Mouse (Mus musculus) induced T-regulatory cell, adult 2 months (primary cell): ENCODE results near the gene Lypd4.
"Not testable (repeated sequence)": the region's sequence is repeated elsewhere in the genome, so short reads cannot be mapped to it uniquely, and the experiment has no call there.

ENCODE experiments used
- DNase-seq: peaks from one replicate; pipeline ENCODE4 v3.0.0-alpha.2; 2012; ENCODE audit warnings: low read depth

Gene Lypd4

DNA sequence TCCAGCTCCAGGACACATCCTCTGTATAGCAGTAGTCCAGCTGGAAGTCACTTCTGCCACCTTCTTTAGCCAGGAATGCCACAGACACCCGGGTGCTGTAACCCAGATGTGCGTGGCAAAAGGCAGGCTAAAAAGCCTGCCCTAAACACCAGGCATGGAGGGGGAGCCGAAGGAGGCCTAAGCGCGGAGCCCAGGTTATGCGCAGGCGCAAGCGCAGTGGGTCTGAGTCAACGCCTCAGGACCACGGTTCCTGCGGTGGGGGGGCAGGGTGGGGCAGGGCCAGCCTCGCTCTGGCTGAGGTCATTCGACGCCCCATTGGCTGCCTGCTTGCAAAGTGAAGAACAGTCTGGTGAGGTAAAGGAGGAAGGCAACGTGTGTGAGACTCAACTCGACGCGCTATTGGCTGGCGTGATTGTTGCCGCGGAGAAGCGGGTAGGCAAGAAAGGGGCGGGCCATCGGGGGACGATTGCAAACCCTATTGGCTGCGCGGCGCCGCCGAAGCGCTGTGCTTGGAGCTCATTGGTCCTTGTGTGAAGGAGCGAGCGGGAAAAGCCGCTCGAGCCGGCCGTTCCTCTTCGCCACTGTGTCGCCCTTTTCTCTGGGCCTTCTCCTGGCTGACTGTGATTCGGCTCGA lies at the start of gene Lypd4, which contains the start of gene Dmrtc2:
Gene Lypd4, minus strand, starts transcription at position 410 of the 634 bp plus-strand sequence.
Gene Dmrtc2, plus strand, starts transcription at position 526 of the 634 bp plus-strand sequence.
- no peak for DNase-seq

DNA sequence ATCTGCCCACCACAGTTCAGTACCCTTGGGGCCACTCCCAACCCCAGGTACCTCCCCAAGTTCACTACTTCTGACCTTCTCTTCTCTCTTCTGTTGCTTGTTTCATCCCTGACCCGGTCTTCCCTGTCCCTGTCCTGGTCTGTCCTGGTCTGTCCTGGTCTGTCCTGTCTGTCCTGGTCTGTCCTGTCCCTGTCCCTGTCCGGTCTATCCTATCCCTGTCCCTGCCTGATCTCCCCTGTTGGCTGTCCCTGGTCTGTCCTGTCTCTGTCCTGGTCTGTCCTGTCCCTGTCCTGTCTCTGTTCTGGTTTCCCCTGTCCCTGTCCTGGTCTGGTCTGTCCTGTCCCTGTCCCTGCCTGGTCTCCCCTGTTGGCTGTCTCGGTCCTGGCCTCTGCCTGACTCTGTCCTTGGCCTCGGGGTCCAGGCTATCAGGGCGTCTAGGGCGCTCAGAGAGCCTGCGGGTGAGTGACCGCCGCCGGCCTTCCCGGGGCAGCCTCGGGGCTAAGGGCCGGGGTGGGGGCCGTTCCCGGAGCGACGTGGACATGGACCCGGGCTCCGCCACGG lies 49.1 kb upstream of the Lypd4 start:
- no peak for DNase-seq

DNA sequence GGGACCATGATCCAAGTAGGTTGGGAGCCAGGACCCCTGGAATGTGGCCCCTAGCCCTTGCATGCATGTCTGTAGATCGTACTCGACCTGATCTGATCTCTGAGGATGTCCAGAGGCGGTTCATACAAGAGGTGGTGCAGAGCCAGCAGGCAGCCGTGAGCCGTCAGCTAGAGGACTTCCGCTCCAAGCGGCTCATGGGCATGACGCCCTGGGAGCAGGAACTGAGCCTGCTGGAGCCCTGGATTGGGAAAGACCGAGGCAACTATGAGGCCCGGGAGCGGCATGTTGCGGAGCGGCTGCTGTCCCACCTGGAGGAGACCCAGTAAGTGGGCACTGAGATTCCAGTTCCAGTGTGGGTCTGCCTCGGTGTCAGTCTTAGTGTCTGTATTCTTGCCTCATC lies 42.7 kb upstream of the Lypd4 start:
- DNase-seq = no peak

DNA sequence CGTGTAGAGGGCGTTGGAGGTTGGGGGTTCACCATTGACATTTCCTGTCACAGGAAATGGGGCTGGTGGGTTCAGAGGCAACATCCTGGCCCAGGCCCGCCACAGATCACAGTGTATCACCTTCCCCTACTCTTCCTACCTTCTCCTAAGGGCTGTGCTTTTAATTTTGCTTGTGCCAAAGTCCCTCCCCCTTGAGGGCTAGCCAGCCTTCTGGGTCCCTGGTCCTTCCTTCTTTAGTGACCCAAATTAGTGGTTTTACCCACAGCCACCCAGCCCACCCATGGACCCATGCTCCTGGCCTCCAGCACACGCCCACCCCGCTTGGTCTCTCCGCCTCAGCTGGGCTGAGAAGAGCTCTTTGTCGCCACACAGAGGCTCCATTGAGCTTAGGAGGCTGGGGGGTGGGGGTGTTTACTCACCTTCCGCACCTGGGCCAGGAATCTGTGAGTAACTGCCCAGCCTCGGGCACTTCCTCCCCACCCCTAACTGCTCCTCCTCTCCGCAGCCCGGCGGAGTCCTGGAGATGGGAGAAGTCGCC lies 37.5 kb upstream of the Lypd4 start:
- peak; percentile 91 for DNase-seq

DNA sequence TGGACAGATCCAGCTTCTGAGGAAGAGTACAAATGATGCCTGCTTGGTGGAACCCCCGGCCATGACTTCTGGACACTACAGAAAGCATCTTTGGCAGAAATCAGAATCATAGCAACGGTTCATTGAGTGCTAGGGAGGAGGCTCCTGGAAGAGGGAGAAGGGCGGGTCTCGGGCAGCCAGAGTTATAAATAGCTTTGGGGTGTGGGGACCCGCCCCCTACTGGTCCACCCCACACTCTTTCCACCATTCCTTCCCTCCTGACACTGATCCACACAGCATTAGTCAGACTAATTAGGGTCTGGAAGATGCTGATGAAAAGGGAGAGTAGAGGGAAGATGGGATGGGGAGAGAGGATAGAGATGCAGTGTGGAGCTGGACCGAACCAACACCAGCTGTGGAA lies 36.8 kb upstream of the Lypd4 start:
- peak; percentile 71 for DNase-seq

DNA sequence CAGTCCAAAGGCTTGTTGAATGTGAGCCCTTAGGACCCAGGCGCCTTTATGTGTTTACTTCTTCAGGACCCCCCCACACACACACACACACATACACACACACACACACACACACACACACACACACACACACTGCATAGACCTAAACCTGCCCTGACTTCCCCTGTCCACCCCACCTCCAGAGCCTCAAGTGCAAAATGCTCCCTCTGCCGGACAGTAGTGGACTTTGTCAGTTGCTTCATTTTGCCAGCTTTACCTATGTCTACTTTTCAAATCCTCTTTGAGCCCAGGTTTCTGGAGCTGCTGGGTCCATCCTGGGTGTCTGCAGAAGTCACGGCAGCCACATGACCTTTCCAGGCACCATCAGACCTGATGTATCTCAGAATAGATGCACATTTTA lies 35.2 kb upstream of the Lypd4 start:
- peak; percentile 87 for DNase-seq

DNA sequence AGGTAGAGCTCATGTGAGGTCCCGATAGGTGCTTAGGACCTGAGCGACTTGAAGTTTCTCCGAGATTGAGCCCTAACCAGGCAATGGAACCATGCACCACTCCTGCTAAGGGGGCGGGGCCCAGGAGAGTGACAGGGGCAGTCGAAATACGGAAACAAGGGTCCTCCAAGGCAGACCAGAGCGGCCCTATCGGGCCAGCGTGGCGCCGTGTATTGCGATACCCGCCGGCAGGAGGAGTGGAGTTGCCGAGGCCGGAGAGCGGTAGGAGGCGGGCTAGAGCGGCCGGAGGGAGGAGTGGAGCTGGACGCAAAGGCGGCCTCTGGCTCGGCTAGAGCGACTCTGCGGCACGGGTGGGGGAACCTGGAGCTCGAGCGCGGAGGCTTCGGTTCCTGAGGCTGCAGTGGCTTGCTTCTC lies 34.3 kb upstream of the Lypd4 start:
- DNase-seq = peak; percentile 98

DNA sequence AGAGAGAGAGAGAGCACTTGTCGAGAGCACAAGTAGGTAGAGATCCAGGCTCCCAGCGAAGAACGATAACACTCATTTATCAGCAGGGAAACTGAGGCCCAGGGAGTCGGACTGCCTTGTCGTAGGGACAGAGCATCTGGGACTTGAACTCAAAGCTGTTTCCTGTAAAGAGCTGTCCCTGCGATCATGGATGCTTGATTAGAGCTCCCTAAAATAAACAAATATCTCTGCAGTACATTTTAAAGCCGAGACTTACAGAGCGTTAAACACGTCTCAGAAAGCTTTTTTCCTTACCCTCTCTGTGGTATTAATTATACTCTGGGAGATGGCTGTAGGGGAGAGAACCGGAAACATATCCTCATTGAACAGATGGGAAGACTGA lies 33.7 kb upstream of the Lypd4 start:
- no peak for DNase-seq

DNA sequence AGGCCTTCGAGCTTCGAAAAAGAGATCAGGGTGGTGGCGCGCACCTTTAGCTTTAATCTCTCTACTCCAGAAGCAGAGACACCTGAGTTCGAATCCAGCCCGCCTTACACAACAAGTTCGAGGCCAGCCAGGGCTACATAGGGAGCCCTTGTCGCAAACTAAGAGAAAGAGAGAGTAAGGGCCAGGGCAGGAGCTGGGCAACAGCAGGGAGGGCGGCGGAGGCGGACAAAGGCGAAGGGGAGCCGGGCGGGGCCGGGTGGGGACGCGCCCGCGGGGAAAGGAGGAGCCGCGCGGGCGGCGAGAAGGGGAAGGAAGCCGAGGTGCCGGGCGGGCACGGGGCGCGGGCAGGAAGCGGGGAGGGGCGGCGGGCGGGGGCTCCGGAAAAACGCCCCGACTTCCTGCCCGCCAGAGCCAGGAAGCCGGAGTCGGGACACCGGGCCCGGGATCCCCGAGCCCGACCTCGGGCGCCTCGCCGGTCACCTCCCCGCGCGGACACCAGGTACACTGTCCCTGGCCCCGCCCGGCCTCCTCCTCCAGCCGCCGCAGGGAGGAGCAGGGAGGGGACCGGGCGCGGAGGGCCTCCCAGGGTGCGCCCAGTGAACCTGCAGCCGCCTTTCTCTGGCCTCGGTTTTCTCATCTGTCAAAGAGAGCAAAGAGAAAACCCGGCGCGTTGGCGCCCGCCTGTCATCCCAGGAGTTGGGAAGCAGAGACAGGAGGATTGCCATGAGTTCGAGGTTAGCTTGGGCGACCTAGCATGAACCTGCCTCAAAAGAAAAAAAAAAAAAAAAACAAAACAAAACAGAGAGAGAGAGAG lies 33.1 kb upstream of the Lypd4 start, which contains the start of gene Arhgef1:
Gene Arhgef1, plus strand, starts transcription at position 283 of the 814 bp plus-strand sequence.
- DNase-seq = peak; percentile 89

DNA sequence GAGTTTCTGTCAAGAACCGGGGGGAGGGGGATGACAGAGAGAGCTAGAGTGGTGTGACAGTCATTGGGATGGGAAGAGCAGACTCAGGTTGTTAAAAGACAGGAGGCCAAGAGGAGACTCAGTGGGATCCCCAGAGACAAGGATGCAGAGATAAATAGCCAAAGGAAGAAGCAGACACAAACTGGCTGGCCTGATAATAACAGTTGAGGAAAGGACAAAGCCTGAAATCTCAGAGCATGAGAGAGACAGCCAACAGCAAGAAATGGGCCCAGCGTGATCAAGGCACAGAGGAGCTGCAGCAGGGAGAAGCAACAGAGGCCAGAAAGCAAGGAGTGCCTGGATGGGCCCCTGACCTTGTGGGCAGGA lies 32.5 kb upstream of the Lypd4 start:
- no peak for DNase-seq

DNA sequence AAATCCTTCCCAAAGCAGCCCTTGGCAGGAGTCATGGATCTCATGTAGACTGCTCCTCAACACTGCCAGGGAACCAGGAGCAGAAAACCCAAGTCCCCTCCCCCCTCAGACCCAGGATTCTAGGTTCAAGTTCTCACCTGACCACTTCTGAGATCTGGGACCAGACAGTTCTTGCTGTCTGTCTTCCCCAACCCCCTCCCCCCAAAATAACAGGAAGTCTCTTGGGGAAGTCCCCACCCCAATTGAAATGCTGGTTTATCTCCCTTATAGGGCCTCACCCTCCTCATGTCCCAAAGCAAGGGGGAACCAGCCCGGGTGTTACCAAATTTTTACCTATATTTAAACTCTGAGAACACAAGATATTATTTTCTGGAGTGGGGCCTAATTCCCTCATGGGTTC lies 32.1 kb upstream of the Lypd4 start:
- DNase-seq = peak; percentile 86

DNA sequence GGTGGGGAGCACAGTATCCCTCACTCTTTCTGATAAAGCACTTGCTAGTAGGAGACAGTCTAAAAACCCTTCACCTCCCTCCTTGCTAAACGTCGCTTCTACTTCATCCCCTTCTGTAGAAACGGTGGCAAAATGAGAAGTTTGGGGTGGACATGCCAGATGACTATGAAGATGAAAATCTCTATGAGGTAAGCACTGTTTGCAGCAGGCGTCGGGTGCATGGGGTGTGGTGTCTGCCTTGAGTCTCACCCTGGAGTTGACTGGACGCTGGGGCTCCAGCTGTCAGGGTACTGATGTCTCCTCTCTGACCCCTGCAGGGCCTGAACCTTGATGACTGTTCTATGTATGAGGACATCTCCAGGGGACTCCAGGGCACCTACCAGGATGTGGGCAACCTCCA lies 31.4 kb upstream of the Lypd4 start:
- DNase-seq = peak; percentile 55

DNA sequence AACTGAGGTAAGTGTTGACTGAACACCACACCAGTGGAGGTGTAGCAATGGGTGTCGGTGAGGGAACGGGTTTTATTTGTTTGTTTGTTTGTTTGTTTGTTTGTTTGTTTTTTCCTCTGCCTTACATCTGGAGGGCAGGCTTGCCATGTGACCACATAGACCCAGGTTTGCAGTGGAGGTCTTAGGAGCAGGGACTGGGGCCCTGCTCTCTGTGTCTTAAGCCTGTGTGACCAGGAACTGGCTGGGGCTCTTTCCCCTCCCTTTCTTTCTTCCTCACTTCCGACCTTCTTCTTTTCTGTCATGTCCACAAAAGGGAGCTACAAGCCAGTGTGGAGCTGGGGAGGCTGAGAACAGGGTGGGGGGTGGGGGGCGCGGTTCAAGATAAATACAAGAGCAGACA lies 28.2 kb upstream of the Lypd4 start:
- no peak for DNase-seq

DNA sequence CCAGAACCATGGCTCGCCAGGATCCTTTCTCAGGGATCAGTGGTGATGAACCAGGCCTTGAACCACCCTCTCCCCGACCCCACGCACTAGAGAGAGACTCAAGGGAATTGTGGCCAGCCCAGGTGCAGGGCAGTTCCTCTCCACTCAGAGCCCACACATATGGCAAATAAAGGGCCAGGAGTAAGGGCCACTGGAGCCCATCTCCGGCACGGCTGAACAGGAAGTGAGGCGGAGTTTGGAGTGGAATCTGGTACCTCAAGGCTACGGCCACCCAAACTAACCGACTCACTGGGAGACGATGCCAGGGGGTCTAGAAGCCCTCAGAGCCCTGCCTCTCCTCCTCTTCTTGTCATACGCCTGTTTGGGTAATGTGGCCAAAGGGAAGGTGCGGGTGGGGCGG lies 27.5 kb upstream of the Lypd4 start, which contains the start of gene Cd79a:
Gene Cd79a, plus strand, starts transcription at position 158 of the 400 bp plus-strand sequence.
- DNase-seq = no peak

DNA sequence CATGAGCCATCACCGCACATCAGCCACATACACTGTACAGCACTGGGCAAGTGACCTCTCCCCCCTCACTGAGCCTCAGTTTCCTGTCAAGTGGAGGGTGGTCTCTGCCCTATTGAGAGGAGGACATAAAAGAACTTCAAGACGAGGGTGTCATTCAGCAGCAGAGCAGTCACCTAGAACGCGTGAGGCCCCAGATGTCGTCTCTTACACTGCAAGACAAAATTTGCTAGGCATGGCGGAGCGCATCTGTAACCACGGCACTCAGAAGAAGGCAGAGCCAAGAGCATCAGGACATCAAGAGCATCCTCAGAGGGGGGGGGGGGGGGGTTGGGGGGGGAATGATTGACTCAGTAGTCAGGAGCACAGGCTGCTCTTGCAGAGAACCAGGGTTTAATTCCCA lies 26.5 kb upstream of the Lypd4 start:
- DNase-seq = no peak

DNA sequence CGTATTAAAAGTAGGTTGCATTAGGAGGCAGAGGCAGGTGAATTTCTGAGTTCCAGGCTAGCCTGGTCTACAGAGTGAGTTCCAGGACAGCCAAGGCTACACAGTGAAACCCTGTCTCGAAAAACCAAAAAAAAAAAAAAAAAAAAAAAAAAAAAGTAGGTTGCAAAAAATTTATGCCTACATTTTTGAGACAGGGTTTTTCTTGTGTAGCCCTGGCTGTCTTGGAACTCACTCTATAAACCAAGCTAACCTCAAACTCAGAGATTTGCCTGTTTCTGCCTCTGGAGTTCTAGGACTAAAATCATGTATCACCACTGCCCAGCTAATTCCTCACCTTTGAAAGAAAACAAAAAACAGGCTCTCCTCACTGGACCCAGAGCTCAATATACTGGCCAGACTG lies 26.0 kb upstream of the Lypd4 start:
- not testable (repeated sequence) for DNase-seq

DNA sequence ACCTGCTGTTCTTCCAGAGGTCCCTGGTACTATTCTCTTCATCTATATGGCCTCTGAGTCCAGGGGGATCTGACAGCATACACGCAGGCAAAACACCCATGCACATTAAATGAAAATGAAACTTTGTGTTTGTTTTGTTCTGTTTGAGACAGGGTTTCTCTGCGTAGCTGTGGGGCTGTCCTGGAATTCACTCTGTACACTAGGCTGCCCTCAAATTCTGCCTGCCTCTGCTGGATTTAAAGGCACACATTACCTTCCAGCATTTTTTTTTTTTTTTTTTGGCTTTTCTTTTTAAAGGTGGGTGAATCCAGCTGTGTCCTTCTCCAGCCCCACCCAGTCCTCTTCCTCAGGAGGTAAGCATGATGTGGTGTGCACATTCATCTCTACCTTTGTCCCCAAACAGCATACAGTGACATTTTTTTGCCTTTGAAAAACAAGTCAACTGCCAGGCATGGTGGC lies 22.4 kb upstream of the Lypd4 start:
- DNase-seq = peak; percentile 63

DNA sequence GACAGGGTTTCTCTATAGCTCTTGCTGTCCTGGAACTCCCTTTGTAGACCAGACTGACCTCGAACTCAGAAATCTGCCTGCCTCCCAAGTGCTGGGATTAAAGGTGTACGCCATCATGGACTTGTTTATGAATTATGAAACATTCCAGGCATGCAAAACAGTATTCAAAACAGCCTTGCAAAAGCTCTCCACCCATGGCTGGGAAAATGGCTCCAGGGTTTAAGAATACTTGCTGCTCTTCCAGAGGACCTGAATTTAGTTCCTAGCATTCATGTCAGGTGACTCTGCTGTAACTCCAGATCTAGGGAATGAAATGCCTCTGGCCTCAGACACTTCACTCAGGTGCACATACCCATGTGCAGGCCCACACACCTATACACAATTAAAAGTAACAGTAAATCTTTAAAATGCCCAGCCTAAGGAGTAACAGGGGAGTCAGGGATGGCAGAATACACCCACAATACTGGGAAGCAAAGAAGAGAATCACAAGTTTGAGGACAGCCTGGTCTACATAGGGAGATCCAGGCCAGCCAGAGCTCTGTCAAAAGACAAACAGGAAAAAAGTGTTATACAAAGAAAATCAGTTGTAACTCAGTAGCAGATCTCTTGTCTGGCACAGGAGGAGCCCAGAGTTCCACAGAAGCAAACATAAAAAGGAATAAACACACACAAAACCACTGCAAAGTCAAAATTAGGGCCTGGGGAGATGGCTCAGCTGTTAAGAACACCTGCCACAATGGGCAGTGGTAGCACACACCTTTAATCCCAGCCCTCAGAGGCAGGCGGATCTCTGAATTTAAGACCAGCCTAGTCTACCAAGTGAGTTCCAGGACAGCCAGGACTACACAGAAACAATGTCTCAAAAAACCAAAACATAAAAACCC lies 21.7 kb upstream of the Lypd4 start:
- DNase-seq = no peak

DNA sequence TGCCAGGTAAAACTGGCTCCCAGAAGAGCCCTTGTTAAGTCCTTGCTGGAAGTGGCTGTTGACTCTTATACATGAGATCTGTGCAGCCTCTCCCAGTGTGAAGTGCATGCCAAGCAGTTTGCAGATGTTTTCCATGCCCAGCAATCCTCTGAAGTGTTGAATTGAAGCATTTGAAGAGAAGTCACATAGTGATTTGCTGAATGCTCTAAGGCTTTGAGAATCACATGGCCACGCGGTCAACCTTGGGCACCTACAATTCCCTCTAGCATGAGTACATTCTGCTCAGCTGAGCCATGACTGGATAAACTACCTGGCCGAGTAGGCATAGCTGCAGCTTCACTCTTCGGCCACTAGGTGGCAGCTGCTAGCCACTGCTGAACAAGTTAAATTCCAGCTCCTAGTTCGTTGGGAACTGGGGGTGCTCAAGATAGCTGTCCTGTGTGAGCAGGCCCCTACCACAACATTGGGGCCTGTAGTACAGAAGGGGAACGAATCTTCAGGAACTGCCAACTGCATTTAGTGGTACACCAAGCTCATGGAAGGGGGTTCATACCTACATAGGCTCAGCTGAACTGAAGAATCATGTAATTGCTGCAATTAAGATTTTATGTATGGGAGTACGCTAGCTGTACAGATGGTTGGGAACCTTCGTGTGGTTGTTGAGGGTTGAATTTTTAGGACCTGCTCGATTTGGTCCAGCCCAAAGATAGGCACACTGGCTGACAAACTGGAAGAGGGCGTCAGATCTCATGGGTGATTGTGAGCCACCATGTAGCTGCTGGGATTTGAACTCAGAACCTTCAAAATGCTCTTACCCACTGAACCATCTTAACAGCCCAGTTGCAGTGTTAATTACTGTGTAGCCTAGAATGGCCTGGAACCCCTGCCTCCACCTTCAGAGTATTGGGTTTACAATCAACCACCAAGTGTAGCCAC lies 20.8 kb upstream of the Lypd4 start:
- DNase-seq = peak; percentile 92

DNA sequence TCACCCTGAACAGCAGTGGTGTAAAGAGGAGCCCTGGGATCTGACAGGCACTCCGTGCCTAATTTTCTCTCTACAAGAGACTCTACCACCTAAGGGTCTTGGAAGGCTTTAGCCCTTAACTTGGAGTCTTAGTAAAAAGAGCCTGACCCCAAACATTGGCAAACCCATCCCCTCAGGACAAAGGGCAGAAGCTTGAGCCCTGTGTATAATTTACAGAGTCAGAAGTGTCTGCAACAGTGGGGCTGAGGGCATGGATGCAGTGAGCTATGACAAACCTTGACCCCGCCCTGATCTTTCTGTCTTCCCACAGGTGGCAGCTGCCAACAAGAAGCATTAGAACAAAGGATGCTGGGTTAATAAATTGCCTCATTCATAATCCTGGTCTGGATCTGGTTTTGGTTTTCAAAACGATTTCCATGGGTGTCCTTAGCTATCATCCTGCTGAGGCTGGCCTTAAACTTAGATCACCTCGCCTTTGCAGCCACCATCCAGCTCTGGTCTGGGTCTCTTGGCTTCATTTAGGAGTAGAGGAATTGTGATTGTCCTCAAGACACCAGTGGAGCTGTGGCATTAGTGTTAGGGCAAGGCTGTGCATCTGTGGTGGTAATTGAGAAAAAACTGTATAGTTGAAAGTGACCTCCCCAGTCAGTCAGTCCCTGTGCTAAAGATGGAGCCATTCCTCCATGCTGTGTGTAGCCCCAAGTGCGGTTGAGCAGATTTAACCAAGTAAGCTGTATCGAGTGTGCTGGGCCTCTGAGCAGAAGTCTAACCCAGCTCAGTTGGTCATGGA lies 19.9 kb upstream of the Lypd4 start:
- no peak for DNase-seq
